Mouse (Mus musculus): ENCODE results near the gene Adam19.
"Not testable (repeated sequence)": the region's sequence is repeated elsewhere in the genome, so short reads cannot be mapped to it uniquely, and the experiment has no call there.

Adam19 gene

GRCm38 (mm10) chr11:46131022-46131986, 75.5 kb downstream of the Adam19 start:
- no peak for DNase-seq (ENCODE audit: low read depth)

- DNase-seq (ENCODE audit: low read depth), result no peak
These were observed 79.1 kb downstream of the Adam19 start for GRCm38 (mm10) chr11:46134899-46135298.

- DNase-seq (ENCODE audit: low read depth), result no peak
These were observed 87.5 kb downstream of the Adam19 start for GRCm38 (mm10) chr11:46143342-46143741.

- DNase-seq (ENCODE audit: low read depth), result no peak
These were observed 89.5 kb downstream of the Adam19 start for GRCm38 (mm10) chr11:46145163-46145875.

- no peak for DNase-seq (ENCODE audit: low read depth)
These were observed 90.8 kb downstream of the Adam19 start for GRCm38 (mm10) chr11:46146619-46147018.

- DNase-seq (ENCODE audit: low read depth), result no peak
These were observed 101.2 kb downstream of the Adam19 start for GRCm38 (mm10) chr11:46156945-46157344.

GRCm38 (mm10) chr11:46157462-46157861, 101.7 kb downstream of the Adam19 start:
- DNase-seq (ENCODE audit: low read depth), result no peak

GRCm38 (mm10) chr11:46165866-46166585, 110.2 kb downstream of the Adam19 start, which contains the start of gene Nipal4:
TSS of gene Nipal4 (minus strand) at chr11:46166508.
- DNase-seq (ENCODE audit: low read depth), result no peak

- no peak for DNase-seq (ENCODE audit: low read depth)
These were observed 112.7 kb downstream of the Adam19 start for GRCm38 (mm10) chr11:46168506-46168905.

GRCm38 (mm10) chr11:46169908-46170307, 114.1 kb downstream of the Adam19 start:
- DNase-seq (ENCODE audit: low read depth), result no peak

GRCm38 (mm10) chr11:46172128-46172527, 116.3 kb downstream of the Adam19 start:
- no peak for DNase-seq (ENCODE audit: low read depth)

- no peak for DNase-seq (ENCODE audit: low read depth)
These were observed 120.4 kb downstream of the Adam19 start for GRCm38 (mm10) chr11:46176155-46176554.

GRCm38 (mm10) chr11:46177246-46178043, 121.7 kb downstream of the Adam19 start:
- no peak for DNase-seq (ENCODE audit: low read depth)

GRCm38 (mm10) chr11:46182031-46182430, 126.2 kb downstream of the Adam19 start:
- DNase-seq (ENCODE audit: low read depth), result not testable (repeated sequence)

GRCm38 (mm10) chr11:46184946-46185345, 129.2 kb downstream of the Adam19 start:
- no peak for DNase-seq (ENCODE audit: low read depth)

- no peak for DNase-seq (ENCODE audit: low read depth)
These were observed 129.7 kb downstream of the Adam19 start for GRCm38 (mm10) chr11:46185486-46185885.

- DNase-seq (ENCODE audit: low read depth), result no peak
These were observed 132.5 kb downstream of the Adam19 start for GRCm38 (mm10) chr11:46188283-46188682.

GRCm38 (mm10) chr11:46194175-46194574, 138.4 kb downstream of the Adam19 start:
- no peak for DNase-seq (ENCODE audit: low read depth)
